Mouse (Mus musculus): Measurements from ENCODE around the gene Ifnar2. TPM values are rescaled to one million over a fixed set of nuclear protein-coding genes. Genes with fewer than 3 reads are reported as not detected.

Ifnar2 gene
- polyA plus RNA-seq, 1 experiment from 2014 or later: 44.2 TPM

- 87% methylated on average over 4 of the region's 4 CpGs for WGBS
- Histone ChIP-seq H3K9me3 (ENCODE audit: control insufficient read depth, low read length) (no peaks in the 10 kb centered on the region), H3K27me3 (replicated peaks; ENCODE audit: control insufficient read depth, insufficient read depth, low read length) (no peaks in the 10 kb centered on the region), H3K27ac (ENCODE audit: low read length) (no peak overlapping the region), H3K4me3 (replicated peaks; ENCODE audit: low read length) (no peak overlapping the region), H3K9ac (replicated peaks; ENCODE audit: low read depth, low read length) (no peak overlapping the region), H3K4me1 (replicated peaks; ENCODE audit: control insufficient read depth, insufficient read depth, low read length) (peaks cover 8% of the 10 kb centered on the region), H3K36me3 (ENCODE audit: control insufficient read depth, insufficient read depth) (no peaks in the 10 kb centered on the region; the same call in 1 of the 2 replicates), H3K4me2 (ENCODE audit: low read length) (no peak overlapping the region)
- no peak for ATAC-seq
Measured at GRCm38 (mm10) chr16:91381606-91382005, 9.0 kb downstream of the Ifnar2 start.

DNA sequence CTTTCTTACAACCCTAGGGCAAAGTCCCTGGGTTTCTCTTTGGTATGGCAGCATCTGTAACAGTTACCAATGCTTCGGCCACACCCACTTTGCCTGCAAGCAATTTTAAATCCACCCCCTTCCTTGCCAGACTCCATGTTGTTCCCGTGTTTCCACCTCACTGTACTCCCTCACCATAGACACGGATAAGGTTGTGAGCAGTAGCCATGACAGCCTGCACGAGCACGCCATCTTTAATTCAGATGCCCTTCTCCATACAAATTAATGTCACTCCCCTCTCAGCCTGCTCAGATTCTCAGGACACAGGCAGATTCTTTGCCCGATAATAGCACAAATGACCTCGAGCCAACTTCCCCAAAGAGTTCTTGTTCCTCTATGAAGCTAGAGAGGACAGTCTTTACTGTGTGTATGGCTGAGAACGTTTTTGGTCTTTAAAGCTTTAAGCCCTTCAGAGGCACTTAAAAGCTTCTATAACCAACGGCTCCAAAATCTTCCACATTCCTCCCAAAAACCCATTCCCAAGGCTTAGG lies 9.7 kb downstream of the Ifnar2 start:
- Histone ChIP-seq H3K9ac (replicated peaks; ENCODE audit: low read depth, low read length) (no peak overlapping the region), H3K4me3 (replicated peaks; ENCODE audit: low read length) (no peak overlapping the region), H3K4me1 (replicated peaks; ENCODE audit: control insufficient read depth, insufficient read depth, low read length) (peaks cover 8% of the 10 kb centered on the region), H3K27ac (ENCODE audit: low read length) (no peak overlapping the region), H3K9me3 (ENCODE audit: control insufficient read depth, low read length) (no peaks in the 10 kb centered on the region), H3K4me2 (ENCODE audit: low read length) (no peak overlapping the region), H3K36me3 (ENCODE audit: control insufficient read depth, insufficient read depth) (no peaks in the 10 kb centered on the region; the same call in 1 of the 2 replicates), H3K27me3 (replicated peaks; ENCODE audit: control insufficient read depth, insufficient read depth, low read length) (no peaks in the 10 kb centered on the region)
- WGBS: 91% methylated on average over 9 of the region's 9 CpGs
- no peak for ATAC-seq

- WGBS: 86% methylated on average over 4 of the region's 4 CpGs
- Histone ChIP-seq H3K27ac (ENCODE audit: low read length) (no peak overlapping the region), H3K4me3 (replicated peaks; ENCODE audit: low read length) (no peak overlapping the region), H3K4me2 (ENCODE audit: low read length) (no peak overlapping the region), H3K27me3 (replicated peaks; ENCODE audit: control insufficient read depth, insufficient read depth, low read length) (no peaks in the 10 kb centered on the region), H3K9ac (replicated peaks; ENCODE audit: low read depth, low read length) (no peak overlapping the region), H3K36me3 (ENCODE audit: control insufficient read depth, insufficient read depth) (peaks cover 9% of the 10 kb centered on the region), H3K9me3 (ENCODE audit: control insufficient read depth, low read length) (no peaks in the 10 kb centered on the region), H3K4me1 (replicated peaks; ENCODE audit: control insufficient read depth, insufficient read depth, low read length) (peaks cover under 1% of the 10 kb centered on the region)
- no peak for ATAC-seq
Measured at GRCm38 (mm10) chr16:91384221-91384620, 11.6 kb downstream of the Ifnar2 start.

- no peak overlapping the region for H3K9ac ChIP-seq (replicated peaks; ENCODE audit: low read depth, low read length)
- H3K9me3 ChIP-seq (ENCODE audit: control insufficient read depth, low read length): no peaks in the 10 kb centered on the region
- H3K4me3 ChIP-seq (replicated peaks; ENCODE audit: low read length): no peak overlapping the region
- H3K36me3 ChIP-seq (ENCODE audit: control insufficient read depth, insufficient read depth): peaks cover 13% of the 10 kb centered on the region
- no peaks in the 10 kb centered on the region for H3K27me3 ChIP-seq (replicated peaks; ENCODE audit: control insufficient read depth, insufficient read depth, low read length)
- H3K27ac ChIP-seq (ENCODE audit: low read length): 0 out of 2 replicates have a peak overlapping the region, but pooled peaks have one; percentile 18
- 45% methylated on average over 10 of the region's 10 CpGs for WGBS
- H3K4me1 ChIP-seq (replicated peaks; ENCODE audit: control insufficient read depth, insufficient read depth, low read length): no peaks in the 10 kb centered on the region
- no peak for ATAC-seq
- no peak overlapping the region for H3K4me2 ChIP-seq (ENCODE audit: low read length)
Measured at GRCm38 (mm10) chr16:91385621-91386020, 13.0 kb downstream of the Ifnar2 start.

DNA sequence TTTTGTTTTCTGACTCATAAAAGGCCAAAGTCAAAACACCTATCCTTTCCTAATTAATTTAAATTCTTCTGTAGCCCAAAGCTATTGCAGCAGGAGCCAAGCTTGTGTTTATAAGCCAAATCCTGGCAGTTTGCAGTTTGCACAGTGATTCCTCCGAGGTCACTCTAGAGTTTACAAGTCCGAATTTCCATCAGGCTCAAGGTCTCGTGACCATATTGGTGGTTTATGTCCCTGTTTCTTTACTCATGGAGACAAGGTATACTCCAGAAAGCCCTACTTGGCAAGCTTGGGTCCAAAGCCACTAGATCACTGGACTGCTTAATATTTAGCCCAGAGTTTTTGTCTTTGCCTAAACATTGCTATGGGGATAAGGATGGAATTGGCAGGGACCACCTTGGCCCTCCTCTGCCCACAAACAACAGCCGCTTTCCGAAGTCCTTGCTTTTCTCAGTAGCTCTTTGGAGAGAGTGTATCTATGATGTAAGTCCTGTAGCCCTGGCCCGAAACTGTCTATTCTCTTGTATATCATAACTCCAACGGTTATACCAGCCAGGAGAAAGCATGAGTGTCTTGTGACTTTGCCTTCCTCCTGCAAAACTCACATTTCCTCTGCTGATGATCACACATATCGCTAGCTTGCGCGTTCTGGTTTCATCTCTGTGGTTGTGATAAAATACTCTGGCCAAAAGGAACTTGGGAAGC lies 14.0 kb downstream of the Ifnar2 start:
- 90% methylated on average over 10 of the region's 10 CpGs for WGBS

DNA sequence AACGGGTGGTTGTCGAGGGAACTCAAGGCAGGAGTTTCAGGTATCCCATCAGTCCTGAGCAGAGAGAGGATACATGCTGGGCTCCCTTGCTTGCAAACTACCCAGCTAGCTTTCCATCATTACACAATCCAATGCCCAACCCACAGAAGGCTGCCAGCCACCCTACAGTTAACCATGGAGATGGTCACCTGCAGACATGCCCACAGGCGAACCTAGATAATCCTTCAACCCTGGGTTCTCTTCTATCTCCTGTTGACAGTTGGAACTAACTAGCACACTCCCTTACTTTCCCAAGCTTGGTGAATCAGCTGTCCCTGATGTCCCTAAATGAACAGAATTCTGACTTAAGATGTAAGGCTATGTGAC lies 14.5 kb downstream of the Ifnar2 start:
- no peak overlapping the region for H3K4me2 ChIP-seq (ENCODE audit: low read length)
- no peaks in the 10 kb centered on the region for H3K27me3 ChIP-seq (replicated peaks; ENCODE audit: control insufficient read depth, insufficient read depth, low read length)
- no peaks in the 10 kb centered on the region for H3K4me1 ChIP-seq (replicated peaks; ENCODE audit: control insufficient read depth, insufficient read depth, low read length)
- H3K4me3 ChIP-seq (replicated peaks; ENCODE audit: low read length): no peak overlapping the region
- ATAC-seq: no peak
- H3K36me3 ChIP-seq (ENCODE audit: control insufficient read depth, insufficient read depth): peaks cover 16% of the 10 kb centered on the region
- H3K27ac ChIP-seq (ENCODE audit: low read length): no peak overlapping the region
- H3K9ac ChIP-seq (replicated peaks; ENCODE audit: low read depth, low read length): no peak overlapping the region
- WGBS: 93% methylated on average over 3 of the region's 3 CpGs
- H3K9me3 ChIP-seq (ENCODE audit: control insufficient read depth, low read length): no peaks in the 10 kb centered on the region

More for the DNA sequence above, 14.0 kb downstream of the Ifnar2 start:
- no peak overlapping the region for H3K4me3 ChIP-seq (replicated peaks; ENCODE audit: low read length)
- peaks cover 15% of the 10 kb centered on the region for H3K36me3 ChIP-seq (ENCODE audit: control insufficient read depth, insufficient read depth)
- no peaks in the 10 kb centered on the region for H3K4me1 ChIP-seq (replicated peaks; ENCODE audit: control insufficient read depth, insufficient read depth, low read length)
- no peaks in the 10 kb centered on the region for H3K27me3 ChIP-seq (replicated peaks; ENCODE audit: control insufficient read depth, insufficient read depth, low read length)
- no peaks in the 10 kb centered on the region for H3K9me3 ChIP-seq (ENCODE audit: control insufficient read depth, low read length)
- H3K9ac ChIP-seq (replicated peaks; ENCODE audit: low read depth, low read length): no peak overlapping the region
- no peak for ATAC-seq
- H3K27ac ChIP-seq (ENCODE audit: low read length): no peak overlapping the region
- no peak overlapping the region for H3K4me2 ChIP-seq (ENCODE audit: low read length)

DNA sequence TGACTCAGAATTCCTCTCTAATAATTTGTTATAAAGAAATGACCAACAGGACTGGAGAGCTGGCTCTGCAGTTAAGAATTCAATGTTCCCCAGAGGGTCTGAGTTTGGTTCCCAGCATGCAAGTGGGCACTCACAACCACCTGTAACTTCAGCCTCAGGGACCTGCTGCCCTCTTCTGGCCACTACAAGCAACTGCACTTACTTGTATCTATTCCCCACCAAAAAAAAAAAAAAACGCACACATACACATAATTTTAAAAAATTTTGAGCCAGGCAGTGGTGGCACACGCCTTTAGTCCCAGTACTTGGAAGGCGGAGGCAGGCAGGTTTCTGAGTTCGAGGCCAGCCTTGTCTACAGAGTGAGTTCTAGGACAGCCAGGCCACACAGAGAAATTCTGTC lies 17.5 kb downstream of the Ifnar2 start:
- WGBS: 91% methylated on average over 4 of the region's 4 CpGs
- H3K4me1 ChIP-seq (replicated peaks; ENCODE audit: control insufficient read depth, insufficient read depth, low read length): no peaks in the 10 kb centered on the region
- H3K9ac ChIP-seq (replicated peaks; ENCODE audit: low read depth, low read length): no peak overlapping the region
- H3K27me3 ChIP-seq (replicated peaks; ENCODE audit: control insufficient read depth, insufficient read depth, low read length): no peaks in the 10 kb centered on the region
- H3K4me2 ChIP-seq (ENCODE audit: low read length): no peak overlapping the region
- peaks cover 24% of the 10 kb centered on the region for H3K36me3 ChIP-seq (ENCODE audit: control insufficient read depth, insufficient read depth)
- no peak overlapping the region for H3K4me3 ChIP-seq (replicated peaks; ENCODE audit: low read length)
- no peak for ATAC-seq
- no peak overlapping the region for H3K27ac ChIP-seq (ENCODE audit: low read length)
- 0 out of 2 replicates have a peak, but pooled peaks cover 2% of the 10 kb centered on the region for H3K9me3 ChIP-seq (ENCODE audit: control insufficient read depth, low read length)

GRCm38 (mm10) chr16:91391421-91391820 lies 18.8 kb downstream of the Ifnar2 start, which contains the start of gene Gm21970:
TSS of gene Gm21970 (plus strand) at chr16:91391721.
- Histone ChIP-seq H3K27me3 (replicated peaks; ENCODE audit: control insufficient read depth, insufficient read depth, low read length) (no peaks in the 10 kb centered on the region), H3K9me3 (ENCODE audit: control insufficient read depth, low read length) (0 out of 2 replicates have a peak, but pooled peaks cover 2% of the 10 kb centered on the region), H3K9ac (replicated peaks; ENCODE audit: low read depth, low read length) (no peak within 1 kb of the TSS), H3K36me3 (ENCODE audit: control insufficient read depth, insufficient read depth) (peaks cover 26% of the 10 kb centered on the region), H3K4me3 (replicated peaks; ENCODE audit: low read length) (no peak within 1 kb of the TSS), H3K4me2 (ENCODE audit: low read length) (no peak within 1 kb of the TSS), H3K4me1 (replicated peaks; ENCODE audit: control insufficient read depth, insufficient read depth, low read length) (no peaks in the 10 kb centered on the region), H3K27ac (ENCODE audit: low read length) (no peak within 1 kb of the TSS)
- ATAC-seq: no peak
- 71% methylated on average over 5 of the region's 5 CpGs for WGBS

DNA sequence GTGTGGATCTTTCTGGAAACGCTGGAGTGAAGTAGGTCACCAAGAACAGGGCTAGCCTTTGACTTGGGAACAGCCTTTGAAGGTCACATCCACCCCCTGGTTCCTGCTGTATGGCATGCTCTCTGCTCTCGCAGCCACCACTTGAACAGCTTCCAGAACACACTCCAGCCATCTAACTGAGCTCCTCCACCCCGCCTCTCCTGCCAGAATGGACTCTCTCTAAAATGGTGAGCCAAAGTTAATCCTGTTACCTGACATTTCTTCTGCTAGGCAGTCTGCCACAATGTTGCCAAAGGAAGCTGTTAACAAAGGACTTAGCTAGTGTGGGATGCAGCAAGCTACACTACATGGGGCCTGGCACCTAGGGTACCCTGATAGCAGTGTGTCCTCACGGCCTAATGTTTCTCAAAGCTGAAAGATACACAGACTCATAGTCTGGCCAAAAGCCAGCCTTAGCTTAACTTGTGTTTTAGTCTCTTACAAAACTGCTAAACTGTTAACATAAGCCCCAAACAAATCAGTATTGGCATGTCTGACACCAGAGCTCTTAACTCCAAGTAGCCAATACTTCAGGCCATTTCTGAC lies 22.3 kb downstream of the Ifnar2 start:
- H3K9me3 ChIP-seq (ENCODE audit: control insufficient read depth, low read length): 0 out of 2 replicates have a peak, but pooled peaks cover 2% of the 10 kb centered on the region
- no peaks in the 10 kb centered on the region for H3K4me1 ChIP-seq (replicated peaks; ENCODE audit: control insufficient read depth, insufficient read depth, low read length)
- 77% methylated on average over 4 of the region's 4 CpGs for WGBS

More for the DNA sequence above, 22.3 kb downstream of the Ifnar2 start:
- no peak for ATAC-seq
- no peaks in the 10 kb centered on the region for H3K27me3 ChIP-seq (replicated peaks; ENCODE audit: control insufficient read depth, insufficient read depth, low read length)
- H3K27ac ChIP-seq (ENCODE audit: low read length): no peak overlapping the region
- no peak overlapping the region for H3K9ac ChIP-seq (replicated peaks; ENCODE audit: low read depth, low read length)
- H3K4me3 ChIP-seq (replicated peaks; ENCODE audit: low read length): no peak overlapping the region
- no peak overlapping the region for H3K4me2 ChIP-seq (ENCODE audit: low read length)
- peaks cover 15% of the 10 kb centered on the region for H3K36me3 ChIP-seq (ENCODE audit: control insufficient read depth, insufficient read depth)

All from forebrain, embryonic 16.5 days (tissue).